ENCODE assay signal across 25 mouse cellular contexts in genomic region chr9:107646975-107647374, GRCm38 (mm10). TPM values are rescaled to one million over a fixed set of nuclear protein-coding genes. Genes with fewer than 3 reads are reported as not detected.
DNase-seq lines count a peak whose midpoint lies in the region; ATAC-seq and TF ChIP-seq lines count a peak whose summit lies in the region.
"Had no signal": no experiment of that assay in that cellular context is flagged by ENCODE, and none has a peak within 500 bp of the region (broad histone marks: within the 10 kb centered on the region; RNA-seq: fewer than 3 reads in every experiment).

No protein-coding gene starts in this region.

- intact Hi-C loops in left cerebral cortex, adult 2 months (cut with DNase I) = no loop called here

- no peak overlapping the region for H3K27ac ChIP-seq in left cerebral cortex, adult 2 months
- H3K27ac ChIP-seq: forebrain, embryonic 15.5 days; gastrocnemius, adult 2 months; hindbrain, embryonic 13.5 days; macrophage; midbrain, embryonic 12.5 days had no signal

- DNase-seq in CD4-positive, CD25-positive, alpha-beta regulatory T cell, adult 2 months (ENCODE audit: low read depth, low spot score) = peak; percentile 44
- no peak for DNase-seq in left cerebral cortex, adult 2 months (ENCODE audit: extremely low spot score in 1 of 2, low spot score in 2 of 2)
- no peak for DNase-seq in left cerebral cortex, adult 8-10 months (ENCODE audit: low spot score in 2 of 2)
- DNase-seq in A20 (ENCODE audit: low read depth, low spot score) = peak; percentile 32
- peak; percentile 59 for DNase-seq in induced T-regulatory cell, adult 2 months (ENCODE audit: low read depth)
- DNase-seq in adrenal gland, adult 18-20 months (ENCODE audit: low spot score in 2 of 2) = no peak
- no peak for DNase-seq in spleen, postnatal 4 days (ENCODE audit: low spot score in 2 of 2)
- DNase-seq: adrenal gland, postnatal 25 days; cerebellum, adult 18-20 months; cerebellum, postnatal 36 days; gastrocnemius, adult 2 months; heart, postnatal 10 days; kidney, adult 18-20 months; kidney, postnatal 25 days; layer of hippocampus, adult 9-11 months; lung, adult 2 months had no signal

- no peak for ATAC-seq in CD4-positive, CD25-positive, alpha-beta regulatory T cell, adult 4 months
- ATAC-seq: forebrain, embryonic 15.5 days had no signal

- H3K4me3 ChIP-seq in left cerebral cortex, adult 2 months = no peak overlapping the region
- H3K4me3 ChIP-seq: erythroblast, embryonic 14.5 days; forebrain, embryonic 15.5 days; gastrocnemius, adult 2 months; hindbrain, embryonic 13.5 days; midbrain, embryonic 12.5 days had no signal

- peak; percentile 25 for TF ChIP-seq CTCF in left cerebral cortex, adult 2 months (IDR thresholded peaks at IDR 0.05)

RNA-seq across cellular contexts. Expression of gene Gnai2, which starts 11.8 kb away (rescaled TPM):
- 100 to 1,000 TPM; 120 to 139 TPM for polyA plus RNA-seq in CD4-positive, CD25-positive, alpha-beta regulatory T cell, adult 4 months (2017; shearing (Covaris generic))
- 100 to 1,000 TPM; 201 to 213 TPM for total RNA-seq in left cerebral cortex, adult 2 months (2021)
- total RNA-seq in left cerebral cortex, adult 8-10 months (2022) = 100 to 1,000 TPM; 239 to 252 (median 247) TPM
- 100 to 1,000 TPM; 238 to 263 TPM for total RNA-seq in adrenal gland, adult 18-20 months (2021)

RNA-seq across cellular contexts. Expression of gene Slc38a3, which starts 22.4 kb away (rescaled TPM):
- polyA plus RNA-seq in CD4-positive, CD25-positive, alpha-beta regulatory T cell, adult 4 months (2017; shearing (Covaris generic)) = not detected
- 10 to 100 TPM; 74.7 to 76.2 TPM for total RNA-seq in left cerebral cortex, adult 2 months (2021)
- 10 to 100 TPM; 82.5 to 94.5 (median 86.9) TPM for total RNA-seq in left cerebral cortex, adult 8-10 months (2022)
- total RNA-seq in adrenal gland, adult 18-20 months (2021) = under 1 TPM; 0.33 to 0.64 TPM
- polyA plus RNA-seq: G1E, macrophage had no signal

RNA-seq across cellular contexts. Expression of gene Gnat1, which starts 32.5 kb away (rescaled TPM):
- polyA plus RNA-seq in CD4-positive, CD25-positive, alpha-beta regulatory T cell, adult 4 months (2017; shearing (Covaris generic)) = 1 to 10 TPM in 1 of 2 experiments, not detected in 1; 1.6 TPM
- under 1 TPM in 1 of 2 experiments, not detected in 1; 0.18 TPM for total RNA-seq in left cerebral cortex, adult 2 months (2021)
- total RNA-seq in left cerebral cortex, adult 8-10 months (2022) = 1 to 10 TPM in 1 of 4 experiments, under 1 TPM in 3; 0.32 to 1.0 (median 0.62) TPM
- under 1 TPM; 0.22 to 0.56 TPM for total RNA-seq in adrenal gland, adult 18-20 months (2021)
- total RNA-seq: adrenal gland, postnatal 25 days; gastrocnemius, adult 2 months; heart, adult 8-10 months; heart, postnatal 10 days had no signal
- polyA plus RNA-seq: embryonic facial prominence, embryonic 11.5 days; erythroblast, embryonic 14.5 days; G1E; macrophage had no signal

RNA-seq across cellular contexts. Expression of gene Sema3b, which starts 37.9 kb away (rescaled TPM):
- not detected for polyA plus RNA-seq in CD4-positive, CD25-positive, alpha-beta regulatory T cell, adult 4 months (2017; shearing (Covaris generic))
- 1 to 10 TPM; 3.3 to 4.1 TPM for total RNA-seq in left cerebral cortex, adult 2 months (2021)
- total RNA-seq in left cerebral cortex, adult 8-10 months (2022) = 1 to 10 TPM; 5.1 to 5.9 (median 5.3) TPM
- total RNA-seq in adrenal gland, adult 18-20 months (2021) = 1 to 10 TPM; 5.1 to 6.3 TPM
- polyA plus RNA-seq: erythroblast, embryonic 14.5 days; G1E; macrophage had no signal

RNA-seq across cellular contexts. Expression of gene Ifrd2, which starts 59.5 kb away (rescaled TPM):
- 10 to 100 TPM; 30.1 to 36.2 TPM for polyA plus RNA-seq in CD4-positive, CD25-positive, alpha-beta regulatory T cell, adult 4 months (2017; shearing (Covaris generic))
- total RNA-seq in left cerebral cortex, adult 2 months (2021) = 10 to 100 TPM; 10.5 to 10.9 TPM
- total RNA-seq in left cerebral cortex, adult 8-10 months (2022) = 10 to 100 TPM; 11.3 to 15.5 (median 15.3) TPM
- 10 to 100 TPM; 38.0 to 41.1 TPM for total RNA-seq in adrenal gland, adult 18-20 months (2021)

Comparison
In these comparisons a context has a peak if more than half of its experiments do, and no peak if none do; other contexts are left out.
1. DNase-seq: peak in CD4-positive, CD25-positive, alpha-beta regulatory T cell, adult 2 months (single experiment), A20 (single experiment) and induced T-regulatory cell, adult 2 months (single experiment); none in left cerebral cortex, adult 2 months (0 of 2), left cerebral cortex, adult 8-10 months (0 of 2), adrenal gland, adult 18-20 months (0 of 2) and spleen, postnatal 4 days (0 of 2).
2. RNA of gene Slc38a3, which starts 22.4 kb away (total RNA-seq): 82.5 to 94.5 TPM in left cerebral cortex, adult 8-10 months and 74.7 to 76.2 TPM in left cerebral cortex, adult 2 months; 0.33 to 0.64 TPM in adrenal gland, adult 18-20 months; every median in the first group is over 10 times any median in the second.